Mouse (Mus musculus): Measurements from ENCODE around the gene Lztfl1. TPM values are rescaled to one million over a fixed set of nuclear protein-coding genes. Genes with fewer than 3 reads are reported as not detected.
"Not testable (repeated sequence)": the region's sequence is repeated elsewhere in the genome, so short reads cannot be mapped to it uniquely, and the experiment has no call there.

Gene Lztfl1
- polyA plus RNA-seq, 1 experiment from 2014 or later: 33.7 TPM

DNA sequence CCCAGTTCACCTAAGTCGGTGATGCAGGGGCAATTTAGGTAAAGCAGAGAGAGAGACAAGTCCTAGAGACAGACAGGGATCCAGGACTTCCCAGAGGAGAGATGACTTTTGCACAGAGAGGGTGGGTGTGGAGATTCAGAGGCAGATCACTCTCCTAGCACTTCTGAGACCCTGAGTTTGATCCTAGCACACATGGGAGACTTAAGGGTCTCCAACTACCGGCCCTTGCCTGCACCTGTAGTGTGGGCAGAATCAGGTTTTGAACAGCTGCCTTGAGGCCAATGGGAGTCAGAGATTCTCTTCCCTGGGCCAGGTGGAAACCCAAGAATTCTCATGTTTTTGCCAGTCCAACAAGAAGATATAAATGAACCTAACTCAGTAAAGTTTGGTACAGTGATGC is 38.3 kb downstream of the Lztfl1 start:
- Histone ChIP-seq H3K9me3 (replicated peaks) (no peaks in the 10 kb centered on the region), H3K27me3 (replicated peaks) (peaks cover 83% of the 10 kb centered on the region), H3K4me2 (peak overlapping the region; percentile 75), H3K4me1 (replicated peaks) (peaks cover 8% of the 10 kb centered on the region), H3K4me3 (peak overlapping the region; percentile 42; the same call in 1 of the 2 replicates), H3K36me3 (no peaks in the 10 kb centered on the region), H3K9ac (no peak overlapping the region), H3K27ac (ENCODE audit: poor library complexity, severe bottlenecking) (no peak overlapping the region)
- WGBS: 31% methylated on average over 2 of the region's 2 CpGs
- ATAC-seq (ENCODE audit: insufficient number of reproducible peaks, low FRiP score): no peak

DNA sequence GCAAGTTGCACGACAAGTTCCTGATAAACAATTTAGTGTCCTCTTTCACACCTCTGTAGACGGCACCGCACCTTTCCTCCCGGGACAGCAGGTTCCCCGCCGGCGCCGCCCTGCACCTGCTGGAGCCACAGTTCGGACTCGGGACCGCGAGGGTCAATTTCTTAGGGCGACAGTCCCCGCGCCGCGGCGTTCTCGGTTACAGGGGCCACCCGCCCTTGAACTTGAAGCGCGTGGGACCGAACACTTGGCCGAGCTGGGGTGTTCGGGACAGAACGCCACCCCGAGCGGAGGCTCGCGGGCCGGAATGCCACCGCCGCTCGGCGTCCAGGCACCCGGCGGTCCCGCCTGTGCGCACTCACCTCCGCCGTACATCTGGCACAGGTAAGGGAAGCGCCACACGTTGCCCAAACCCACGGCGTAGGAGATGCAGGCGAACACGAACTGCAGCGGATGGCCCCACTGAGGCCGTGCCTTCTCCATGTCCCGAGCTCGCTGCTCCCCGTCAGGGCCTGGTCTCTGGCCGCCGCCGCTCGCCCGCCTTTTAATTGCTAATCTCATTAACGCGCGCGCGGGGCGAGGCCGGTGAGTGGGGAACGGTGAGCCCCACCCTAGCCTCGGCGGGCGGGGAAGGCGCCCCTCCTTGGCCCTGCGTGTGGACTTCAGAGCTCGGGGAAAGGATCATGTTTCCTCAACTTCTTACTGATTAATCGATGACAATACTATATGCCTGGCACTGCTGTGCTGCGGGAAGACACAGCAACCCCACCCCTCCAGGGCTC is 39.0 kb downstream of the Lztfl1 start, which contains the start of the genes Ccr9 and Slc6a20a:
TSS of gene Ccr9 (plus strand) at position 113 of the 779 bp plus-strand sequence.
TSS of gene Slc6a20a (minus strand) at position 559 of the 779 bp plus-strand sequence.
- no peaks in the 10 kb centered on the region for H3K36me3 ChIP-seq
- H3K4me3 ChIP-seq: peak within 1 kb of the TSS; percentile 42
- no peak within 1 kb of the TSS for H3K27ac ChIP-seq (ENCODE audit: poor library complexity, severe bottlenecking)
- H3K4me1 ChIP-seq (replicated peaks): peaks cover 8% of the 10 kb centered on the region
- H3K4me2 ChIP-seq: peak within 1 kb of the TSS; percentile 75
- ATAC-seq (ENCODE audit: insufficient number of reproducible peaks, low FRiP score): peak; percentile 33; the same call in 1 of the 2 replicates
- 1% methylated on average over 73 of the region's 73 CpGs for WGBS
- peak within 1 kb of the TSS; percentile 40 for H3K9ac ChIP-seq
- H3K27me3 ChIP-seq (replicated peaks): peaks cover 86% of the 10 kb centered on the region
- no peaks in the 10 kb centered on the region for H3K9me3 ChIP-seq (replicated peaks)

DNA sequence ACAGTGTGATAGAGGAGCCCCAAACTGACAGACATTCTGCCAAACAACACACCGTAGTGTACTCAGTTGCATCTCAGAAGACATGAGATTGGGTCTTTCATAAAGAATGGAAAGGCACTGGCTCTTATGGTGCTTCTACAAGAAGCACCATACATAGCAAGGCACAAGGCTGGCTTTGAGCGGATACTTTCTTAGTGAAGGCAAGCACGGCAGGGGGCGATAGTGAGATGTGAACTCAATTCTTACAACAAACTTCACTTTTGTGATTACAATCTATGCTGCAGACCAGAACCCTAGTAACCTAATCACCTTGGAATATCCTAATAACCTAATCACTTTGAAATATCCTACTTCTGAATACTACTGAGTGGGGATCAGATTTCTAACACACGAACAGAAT is 51.9 kb downstream of the Lztfl1 start:
- no peaks in the 10 kb centered on the region for H3K9me3 ChIP-seq (replicated peaks)
- no peak overlapping the region for H3K4me3 ChIP-seq
- H3K27me3 ChIP-seq (replicated peaks): 0 out of 2 replicates have a peak, but pooled peaks cover 5% of the 10 kb centered on the region
- WGBS: 50% methylated on average over 5 of the region's 5 CpGs
- H3K4me2 ChIP-seq: no peak overlapping the region
- H3K4me1 ChIP-seq (replicated peaks): no peaks in the 10 kb centered on the region
- H3K36me3 ChIP-seq: no peaks in the 10 kb centered on the region
- ATAC-seq (ENCODE audit: insufficient number of reproducible peaks, low FRiP score): no peak
- H3K9ac ChIP-seq: no peak overlapping the region
- no peak overlapping the region for H3K27ac ChIP-seq (ENCODE audit: poor library complexity, severe bottlenecking)

DNA sequence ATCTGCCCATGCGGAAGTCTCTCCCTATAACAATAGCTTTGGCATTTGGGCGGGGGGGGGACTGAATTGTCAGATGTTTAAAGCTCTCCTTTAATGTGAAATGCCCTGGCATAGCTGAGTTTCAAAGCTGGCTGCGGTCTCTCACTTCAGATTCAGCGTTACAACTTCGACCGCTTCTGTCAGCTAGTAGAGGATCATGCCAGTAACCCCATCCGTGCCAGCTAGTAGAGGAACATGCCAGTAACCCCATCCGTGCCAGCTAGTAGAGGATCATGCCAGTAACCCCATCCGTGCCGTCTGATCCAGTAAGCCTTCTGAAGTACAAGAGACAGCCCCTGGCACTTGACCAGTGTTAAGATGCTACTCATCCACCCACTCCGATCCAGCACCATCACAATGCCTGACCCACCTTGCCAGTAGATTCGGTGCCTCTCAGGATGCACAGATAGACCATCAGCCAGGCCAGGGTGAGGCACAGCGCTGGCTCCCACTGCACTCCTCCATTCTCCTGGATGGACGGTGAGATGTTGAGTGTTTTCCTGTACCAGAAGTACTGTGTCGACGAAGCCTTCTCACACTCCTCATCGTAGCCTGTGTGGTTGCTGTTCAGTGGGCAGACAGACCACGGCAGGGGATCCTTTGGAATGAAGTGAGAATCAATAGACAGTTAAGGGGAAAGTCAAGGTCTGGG is 57.4 kb downstream of the Lztfl1 start:
- not testable (repeated sequence) for H3K4me3 ChIP-seq; H3K36me3 ChIP-seq; H3K9ac ChIP-seq; H3K4me2 ChIP-seq; H3K4me1 ChIP-seq (replicated peaks); ATAC-seq (ENCODE audit: insufficient number of reproducible peaks, low FRiP score); H3K27ac ChIP-seq (ENCODE audit: poor library complexity, severe bottlenecking); H3K9me3 ChIP-seq (replicated peaks)
- 77% methylated on average over 18 of the region's 18 CpGs for WGBS
- H3K27me3 ChIP-seq (replicated peaks): 0 out of 2 replicates have a peak, but pooled peaks cover 10% of the 10 kb centered on the region

DNA sequence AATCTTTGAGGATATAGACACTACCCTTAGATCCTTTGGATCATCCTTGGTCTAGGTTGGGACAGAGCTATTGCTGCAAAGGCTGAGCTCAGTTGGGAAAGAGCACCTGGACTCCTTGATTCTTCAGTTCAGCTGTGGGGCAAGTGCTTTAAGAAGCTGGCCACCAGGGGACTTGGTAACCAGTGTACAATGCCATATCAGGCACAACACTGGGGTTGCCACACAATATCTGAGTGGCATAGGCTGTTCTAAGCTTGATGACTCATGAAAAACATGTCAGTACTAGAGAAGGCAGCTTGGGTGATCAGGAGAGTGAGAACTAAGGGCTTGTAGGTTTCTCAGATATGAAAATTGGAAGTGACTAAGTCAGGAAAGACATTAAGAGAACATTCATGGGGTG is 58.5 kb downstream of the Lztfl1 start:
- Histone ChIP-seq H3K27me3 (replicated peaks) (0 out of 2 replicates have a peak, but pooled peaks cover 10% of the 10 kb centered on the region), H3K4me1 (replicated peaks) (no peaks in the 10 kb centered on the region), H3K27ac (ENCODE audit: poor library complexity, severe bottlenecking) (no peak overlapping the region), H3K4me3 (no peak overlapping the region), H3K9ac (no peak overlapping the region), H3K9me3 (replicated peaks) (no peaks in the 10 kb centered on the region), H3K4me2 (no peak overlapping the region), H3K36me3 (no peaks in the 10 kb centered on the region)
- no peak for ATAC-seq (ENCODE audit: insufficient number of reproducible peaks, low FRiP score)

DNA sequence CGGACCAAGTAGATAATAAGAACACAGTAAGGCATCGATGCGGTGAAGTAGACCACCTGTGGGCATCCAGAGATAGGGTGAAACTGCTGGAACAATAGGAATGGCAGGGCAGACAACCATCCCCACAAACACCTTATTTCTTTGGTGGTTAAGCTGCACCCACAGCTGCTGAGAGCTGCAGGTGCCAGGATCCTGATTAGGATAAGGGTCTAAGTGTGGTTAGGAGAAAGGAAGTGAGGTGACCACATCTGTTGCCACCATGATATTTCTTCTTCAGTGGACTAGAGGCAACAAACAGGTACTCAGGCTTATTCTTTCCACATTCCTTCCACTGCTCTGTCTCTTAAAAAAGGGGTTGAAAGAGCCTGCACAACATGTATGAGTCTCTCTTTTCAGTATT is 60.0 kb downstream of the Lztfl1 start:
- Histone ChIP-seq H3K36me3 (no peaks in the 10 kb centered on the region), H3K9ac (no peak overlapping the region), H3K9me3 (replicated peaks) (no peaks in the 10 kb centered on the region), H3K4me1 (replicated peaks) (no peaks in the 10 kb centered on the region), H3K27ac (ENCODE audit: poor library complexity, severe bottlenecking) (no peak overlapping the region), H3K4me3 (no peak overlapping the region), H3K27me3 (replicated peaks) (0 out of 2 replicates have a peak, but pooled peaks cover 6% of the 10 kb centered on the region), H3K4me2 (no peak overlapping the region)
- ATAC-seq (ENCODE audit: insufficient number of reproducible peaks, low FRiP score): no peak
- 65% methylated on average over 3 of the region's 3 CpGs for WGBS

DNA sequence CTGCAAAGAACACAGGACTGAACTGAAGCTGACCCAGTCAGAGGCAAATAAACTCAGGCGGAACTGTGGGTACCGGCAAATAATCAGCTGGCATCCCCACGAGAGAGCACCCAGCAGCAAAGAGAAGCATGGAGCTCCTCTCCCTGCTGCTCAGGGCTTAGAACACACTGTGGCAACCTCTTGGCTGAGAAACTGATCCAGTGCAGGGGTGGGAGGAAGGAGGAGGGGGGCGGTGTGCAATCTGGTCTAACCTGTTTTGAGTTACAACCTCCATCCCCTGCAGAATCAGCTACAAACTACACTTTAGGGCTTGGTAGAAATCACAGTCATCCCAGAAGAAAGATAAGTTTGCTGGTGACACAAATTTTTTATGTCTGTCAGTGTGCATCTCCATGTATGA is 66.1 kb downstream of the Lztfl1 start:
- Histone ChIP-seq H3K4me1 (replicated peaks) (no peaks in the 10 kb centered on the region), H3K27ac (ENCODE audit: poor library complexity, severe bottlenecking) (no peak overlapping the region), H3K9ac (no peak overlapping the region), H3K9me3 (replicated peaks) (no peaks in the 10 kb centered on the region), H3K27me3 (replicated peaks) (0 out of 2 replicates have a peak, but pooled peaks cover 12% of the 10 kb centered on the region), H3K4me2 (no peak overlapping the region), H3K4me3 (no peak overlapping the region), H3K36me3 (no peaks in the 10 kb centered on the region)
- no peak for ATAC-seq (ENCODE audit: insufficient number of reproducible peaks, low FRiP score)
- 43% methylated on average over 4 of the region's 4 CpGs for WGBS

DNA sequence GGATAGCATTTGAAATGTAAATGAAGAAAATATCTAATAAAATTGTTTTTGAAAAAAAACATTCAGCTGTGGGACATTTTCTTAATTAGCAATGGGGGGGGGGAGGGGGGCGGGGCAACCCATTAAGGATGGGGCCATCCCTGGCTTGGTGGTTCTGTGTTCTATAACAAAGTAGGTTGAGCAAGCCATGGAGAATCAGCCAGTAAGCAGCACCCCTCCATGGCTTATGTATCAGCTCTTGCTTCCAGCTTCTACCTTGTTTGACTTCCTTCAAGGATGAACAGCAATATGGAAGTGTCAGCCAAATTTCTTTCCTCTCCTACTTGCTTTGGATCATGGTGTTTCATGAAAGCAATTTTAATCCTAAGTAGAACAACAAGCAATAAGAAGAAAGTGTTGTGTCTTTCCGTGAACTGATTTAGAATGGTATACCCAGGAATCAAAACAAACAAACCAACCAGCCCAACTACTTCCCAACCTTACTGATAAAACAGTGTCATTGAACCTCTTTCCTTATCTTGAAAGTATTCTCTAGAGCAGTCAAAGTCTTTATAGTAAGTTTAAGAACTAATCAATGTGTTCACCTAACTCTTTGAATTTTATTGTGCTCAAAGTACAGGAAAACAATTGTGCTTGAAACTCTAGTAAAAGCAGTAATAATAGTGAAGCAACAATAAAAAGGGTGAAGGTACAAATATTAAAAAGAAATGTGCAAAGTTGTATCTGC is 67.5 kb downstream of the Lztfl1 start:
- whole genome bisulfite sequencing: 69% methylated on average over 2 of the region's 2 CpGs
- no peaks in the 10 kb centered on the region for H3K36me3 ChIP-seq
- H3K27ac ChIP-seq (ENCODE audit: poor library complexity, severe bottlenecking): no peak overlapping the region
- no peak overlapping the region for H3K9ac ChIP-seq
- no peak for ATAC-seq (ENCODE audit: insufficient number of reproducible peaks, low FRiP score)
- H3K9me3 ChIP-seq (replicated peaks): no peaks in the 10 kb centered on the region
- no peaks in the 10 kb centered on the region for H3K4me1 ChIP-seq (replicated peaks)
- no peak overlapping the region for H3K4me2 ChIP-seq
- H3K4me3 ChIP-seq: no peak overlapping the region
- H3K27me3 ChIP-seq (replicated peaks): 0 out of 2 replicates have a peak, but pooled peaks cover 6% of the 10 kb centered on the region

Other genes starting within 250 kb of the Lztfl1 start
- gene Limd1, start 239.0 kb downstream of the Lztfl1 start, polyA plus RNA-seq (2016; fragmentation: Nextera tagmentation; extraction: Ambion mirVana): 37.8 and 40.8 TPM in 2 replicates
- gene Sacm1l, start 187.9 kb downstream of the Lztfl1 start, polyA plus RNA-seq (2016; fragmentation: Nextera tagmentation; extraction: Ambion mirVana): 48.2 and 54.3 TPM in 2 replicates
- gene Slc6a20b, start 85.1 kb downstream of the Lztfl1 start, polyA plus RNA-seq (2016; fragmentation: Nextera tagmentation; extraction: Ambion mirVana): 0.09 and 0.18 TPM in 2 replicates
- 0.05 and 0.11 TPM in 2 replicates for gene Ccr9, start 39.3 kb downstream of the Lztfl1 start, polyA plus RNA-seq (2016; fragmentation: Nextera tagmentation; extraction: Ambion mirVana)
- 0.09 TPM in 1 of 2 replicates, not detected in the other for gene Slc6a20a, start 38.8 kb downstream of the Lztfl1 start, polyA plus RNA-seq (2016; fragmentation: Nextera tagmentation; extraction: Ambion mirVana)
- 0.37 and 0.48 TPM in 2 replicates for gene Cxcr6, start 88.8 kb upstream of the Lztfl1 start, polyA plus RNA-seq (2016; fragmentation: Nextera tagmentation; extraction: Ambion mirVana)
- gene Fyco1, start 134.2 kb upstream of the Lztfl1 start, polyA plus RNA-seq (2016; fragmentation: Nextera tagmentation; extraction: Ambion mirVana): 30.3 and 31.0 TPM in 2 replicates
- gene Xcr1, start 144.3 kb upstream of the Lztfl1 start, polyA plus RNA-seq (2016; fragmentation: Nextera tagmentation; extraction: Ambion mirVana): not detected in 2 replicates